Mouse (Mus musculus): ENCODE measurements around the gene Krtap28-13.

The Krtap28-13 gene

DNA sequence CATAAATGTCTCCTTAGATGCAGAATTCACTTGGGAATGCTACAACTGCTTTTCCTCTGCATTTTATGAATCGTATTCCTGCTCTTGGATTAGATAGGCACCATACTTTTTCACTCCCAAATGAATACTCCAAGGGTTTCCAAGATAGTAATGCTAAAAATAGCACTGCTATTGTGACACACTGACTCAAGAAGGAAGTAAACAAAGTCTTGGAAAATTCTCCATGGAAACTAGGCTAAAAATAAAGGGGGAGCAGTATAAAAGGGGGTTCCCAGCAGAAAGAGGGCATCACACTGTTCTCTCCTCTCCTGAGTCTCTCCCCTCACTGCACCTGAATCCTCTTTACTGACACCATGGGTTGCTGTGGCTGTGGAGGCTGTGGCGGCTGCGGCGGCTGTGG, at the start of gene Krtap28-13:
Krtap28-13 (plus strand) TSS at position 288 of the 400 bp plus-strand sequence.
- no peak for DNase-seq (ENCODE audit: low read depth in 1 of 2, low spot score in 2 of 2)

DNA sequence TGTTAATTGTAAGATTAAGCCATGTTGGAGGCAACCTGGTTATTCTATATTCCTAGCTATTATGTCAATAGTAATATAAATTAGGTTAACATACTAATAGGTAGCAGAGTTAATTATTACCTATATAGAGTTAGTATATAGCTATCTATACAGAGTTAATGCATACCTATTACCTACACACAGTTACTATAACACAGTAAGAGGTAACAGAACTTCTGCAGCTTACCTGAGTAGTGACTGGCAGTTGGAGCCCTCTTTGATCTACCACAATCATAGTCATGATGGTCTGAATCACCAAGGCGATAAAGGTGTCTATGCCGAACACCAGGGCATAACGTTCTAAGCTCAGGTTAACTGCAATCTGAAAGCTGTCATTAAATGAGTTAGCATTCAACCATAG, 46.3 kb upstream of the Krtap28-13 start:
- DNase-seq (ENCODE audit: low read depth in 1 of 2, low spot score in 2 of 2), result no peak

- DNase-seq (ENCODE audit: low read depth in 1 of 2, low spot score in 2 of 2), result no peak
Measured at GRCm38 (mm10) chr1:83015329-83015879, 45.3 kb upstream of the Krtap28-13 start.

- DNase-seq (ENCODE audit: low read depth in 1 of 2, low spot score in 2 of 2), result no peak
Measured at GRCm38 (mm10) chr1:83016556-83016955, 44.2 kb upstream of the Krtap28-13 start.

GRCm38 (mm10) chr1:83031950-83032349, 28.8 kb upstream of the Krtap28-13 start:
- no peak for DNase-seq (ENCODE audit: low read depth in 1 of 2, low spot score in 2 of 2)

DNA sequence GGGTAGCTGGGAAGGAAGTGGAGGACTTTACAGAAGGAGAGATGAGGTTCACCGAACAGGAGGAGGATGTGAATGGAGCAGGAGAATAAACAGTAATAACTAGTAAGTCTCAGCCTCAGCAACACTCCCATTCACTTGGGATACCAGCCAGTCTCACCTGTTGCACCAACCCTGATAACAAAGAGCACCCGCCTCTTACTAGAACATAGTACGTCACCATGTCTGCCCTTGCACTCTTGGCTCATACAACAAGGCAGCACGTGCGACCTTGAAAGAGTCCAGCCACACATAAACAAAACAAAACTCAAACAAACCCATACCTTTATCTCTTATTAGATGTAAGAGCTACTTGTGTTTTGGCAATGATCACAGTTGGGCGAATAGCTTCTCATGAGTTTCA, 28.2 kb upstream of the Krtap28-13 start:
- no peak for DNase-seq (ENCODE audit: low read depth in 1 of 2, low spot score in 2 of 2)

DNA sequence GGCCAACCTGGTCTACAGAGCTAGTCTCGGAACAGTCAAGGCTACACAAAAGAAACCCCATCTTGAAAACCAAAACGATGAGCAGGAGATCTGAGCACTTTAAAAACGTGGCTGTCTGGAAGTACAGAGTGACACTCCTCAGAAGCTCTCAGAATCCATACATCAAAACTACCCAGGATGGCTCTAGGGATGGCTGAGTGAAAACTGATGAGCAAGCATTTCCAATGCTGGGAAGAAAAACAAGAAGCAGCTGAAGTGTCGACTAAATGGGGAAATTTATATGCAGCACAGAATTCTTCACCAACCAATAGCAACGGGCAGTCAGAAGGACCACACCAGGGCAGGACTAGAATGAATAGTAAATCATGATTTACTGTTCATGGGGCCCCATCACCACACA, 26.2 kb upstream of the Krtap28-13 start:
- no peak for DNase-seq (ENCODE audit: low read depth in 1 of 2, low spot score in 2 of 2)

- DNase-seq (ENCODE audit: low read depth in 1 of 2, low spot score in 2 of 2), result no peak
Measured at GRCm38 (mm10) chr1:83036892-83037667, 23.6 kb upstream of the Krtap28-13 start.

DNA sequence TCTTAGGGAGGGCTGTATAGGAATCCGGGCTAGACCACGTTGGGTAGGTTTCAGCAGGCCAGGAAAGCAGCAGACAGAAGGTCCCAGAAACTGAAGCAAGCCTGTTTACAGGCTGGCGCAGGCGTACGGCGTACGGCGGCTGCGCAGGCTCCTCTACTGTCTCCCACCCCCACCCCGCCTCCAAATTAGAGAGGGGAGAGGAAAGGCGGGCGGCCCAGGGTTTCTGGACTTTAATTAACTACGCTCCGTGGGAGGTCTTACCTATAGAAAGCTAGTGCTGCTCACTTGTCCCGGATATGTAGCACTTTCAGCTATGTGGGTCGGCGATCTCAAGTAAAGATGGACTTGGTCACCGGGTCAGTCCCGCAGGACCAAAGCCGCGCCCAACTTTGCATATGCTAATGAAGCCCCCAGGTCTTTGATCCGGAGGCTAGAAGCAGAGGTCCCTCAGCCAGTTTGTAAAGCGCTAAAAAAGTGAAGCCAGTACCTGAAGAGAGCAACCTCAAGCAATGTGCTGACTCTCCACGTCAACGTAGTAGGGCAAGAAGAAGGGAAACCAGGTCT, 22.5 kb upstream of the Krtap28-13 start, which contains the start of gene Slc19a3:
Slc19a3 (minus strand) TSS at position 340 of the 564 bp plus-strand sequence.
- DNase-seq (ENCODE audit: low read depth in 1 of 2, low spot score in 2 of 2), result no peak

- no peak for DNase-seq (ENCODE audit: low read depth in 1 of 2, low spot score in 2 of 2)
Measured at GRCm38 (mm10) chr1:83039080-83039479, 21.6 kb upstream of the Krtap28-13 start.

DNA sequence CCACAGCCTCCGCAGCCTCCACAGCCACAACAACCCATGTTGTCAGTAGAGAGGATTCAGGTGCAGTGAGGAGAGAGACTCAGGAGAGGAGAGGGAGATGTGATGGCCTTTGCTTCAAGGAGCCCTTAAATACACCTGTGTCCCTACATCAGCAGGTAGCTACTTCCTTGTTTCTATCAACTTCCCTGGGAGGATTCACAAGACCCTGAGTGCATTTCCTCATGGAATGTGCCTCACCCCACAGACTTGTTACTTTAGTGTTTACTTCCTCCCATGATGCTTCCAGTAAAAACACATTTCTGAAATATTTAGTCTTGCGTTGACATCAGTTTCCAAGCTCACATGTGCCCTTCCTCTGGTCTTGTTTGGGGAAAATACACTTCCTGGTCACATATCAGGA, 18.4 kb upstream of the Krtap28-13 start, which contains the start of gene Krtap28-10:
Krtap28-10 (minus strand) TSS at position 101 of the 400 bp plus-strand sequence.
- no peak for DNase-seq (ENCODE audit: low read depth in 1 of 2, low spot score in 2 of 2)

- no peak for DNase-seq (ENCODE audit: low read depth in 1 of 2, low spot score in 2 of 2)
Measured at GRCm38 (mm10) chr1:83044882-83045427, 15.8 kb upstream of the Krtap28-13 start, which contains the start of gene Gm47969. Gm47969 (plus strand) TSS chr1:83044932.

- no peak for DNase-seq (ENCODE audit: low read depth in 1 of 2, low spot score in 2 of 2)
Measured at GRCm38 (mm10) chr1:83058481-83058880, 2.2 kb upstream of the Krtap28-13 start.

- no peak for DNase-seq (ENCODE audit: low read depth in 1 of 2, low spot score in 2 of 2)
Measured at GRCm38 (mm10) chr1:83059278-83059677, 1.5 kb upstream of the Krtap28-13 start, which contains the start of gene A030005K14Rik. A030005K14Rik (minus strand) TSS chr1:83059378.

DNA sequence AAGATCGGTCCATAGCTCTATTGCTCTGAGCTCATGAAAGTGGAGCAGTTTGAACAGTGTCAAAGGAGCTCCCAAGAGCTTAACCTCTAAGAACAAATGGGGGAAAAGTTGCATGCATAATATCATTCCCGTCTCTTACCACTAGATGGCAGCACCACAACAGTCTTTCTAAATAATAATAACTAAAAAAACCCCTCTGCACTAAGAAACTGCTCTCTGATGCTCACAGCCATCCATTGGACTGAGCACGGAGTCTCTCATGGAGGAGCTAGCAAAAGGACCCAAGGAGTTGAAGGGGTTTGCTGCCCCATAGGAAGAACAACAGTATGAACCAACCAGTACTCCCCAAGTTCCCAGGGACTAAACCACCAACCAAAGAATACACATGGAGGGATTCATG, 4.1 kb downstream of the Krtap28-13 start:
- DNase-seq (ENCODE audit: low read depth in 1 of 2, low spot score in 2 of 2), result no peak

GRCm38 (mm10) chr1:83066577-83066976, 5.8 kb downstream of the Krtap28-13 start:
- no peak for DNase-seq (ENCODE audit: low read depth in 1 of 2, low spot score in 2 of 2)

DNA sequence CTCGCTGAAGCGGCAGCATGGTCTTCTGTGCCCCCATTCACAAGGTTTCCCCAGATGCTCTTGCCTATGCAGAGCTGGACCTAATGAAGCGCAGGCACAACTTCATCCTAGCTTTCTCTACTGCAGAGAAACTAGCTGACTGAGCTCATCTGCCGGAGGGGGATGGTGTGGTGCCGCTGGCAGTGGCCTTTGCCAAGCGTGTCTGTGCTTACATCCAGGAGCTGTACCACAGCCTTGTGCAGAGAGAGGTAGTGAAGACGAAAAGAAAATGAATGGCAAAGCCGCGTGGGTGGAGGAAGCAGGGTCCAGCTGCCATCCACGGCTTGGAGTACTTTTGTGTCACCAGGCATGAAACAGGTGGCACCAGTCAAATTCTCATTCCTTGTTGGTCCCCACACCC, 6.5 kb downstream of the Krtap28-13 start:
- no peak for DNase-seq (ENCODE audit: low read depth in 1 of 2, low spot score in 2 of 2)

DNA sequence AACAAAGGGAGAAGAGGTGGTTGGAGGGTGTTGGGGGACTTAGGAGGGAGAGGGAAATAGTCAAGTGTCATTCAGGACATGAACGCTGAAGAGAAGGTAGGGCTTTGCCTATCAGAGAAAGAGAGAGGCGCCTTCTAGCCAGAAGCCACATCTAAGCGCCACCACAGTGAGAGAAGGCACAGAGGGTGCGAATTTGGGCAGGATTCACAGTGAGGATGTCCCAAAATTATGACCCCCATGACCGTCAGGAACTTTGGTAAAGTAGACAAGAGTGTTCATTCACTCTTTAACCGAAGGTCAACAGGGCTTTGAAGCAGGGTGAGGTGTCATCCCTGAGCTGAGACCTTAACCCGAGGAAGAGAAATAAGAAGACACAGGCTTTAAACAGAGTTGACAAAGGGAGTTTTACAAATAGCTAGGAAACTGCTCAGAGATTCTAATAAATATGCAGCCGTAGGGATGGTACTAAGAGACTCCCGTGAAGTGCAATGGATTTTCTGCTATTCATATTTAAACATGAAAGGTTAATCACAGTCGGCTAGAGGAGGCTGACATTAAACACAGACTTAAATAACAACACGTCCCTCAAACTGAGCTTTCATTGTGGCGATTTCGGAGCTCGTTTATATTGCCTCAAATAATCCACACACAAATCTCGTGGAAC, 14.9 kb downstream of the Krtap28-13 start:
- DNase-seq (ENCODE audit: low read depth in 1 of 2, low spot score in 2 of 2), result no peak

DNA sequence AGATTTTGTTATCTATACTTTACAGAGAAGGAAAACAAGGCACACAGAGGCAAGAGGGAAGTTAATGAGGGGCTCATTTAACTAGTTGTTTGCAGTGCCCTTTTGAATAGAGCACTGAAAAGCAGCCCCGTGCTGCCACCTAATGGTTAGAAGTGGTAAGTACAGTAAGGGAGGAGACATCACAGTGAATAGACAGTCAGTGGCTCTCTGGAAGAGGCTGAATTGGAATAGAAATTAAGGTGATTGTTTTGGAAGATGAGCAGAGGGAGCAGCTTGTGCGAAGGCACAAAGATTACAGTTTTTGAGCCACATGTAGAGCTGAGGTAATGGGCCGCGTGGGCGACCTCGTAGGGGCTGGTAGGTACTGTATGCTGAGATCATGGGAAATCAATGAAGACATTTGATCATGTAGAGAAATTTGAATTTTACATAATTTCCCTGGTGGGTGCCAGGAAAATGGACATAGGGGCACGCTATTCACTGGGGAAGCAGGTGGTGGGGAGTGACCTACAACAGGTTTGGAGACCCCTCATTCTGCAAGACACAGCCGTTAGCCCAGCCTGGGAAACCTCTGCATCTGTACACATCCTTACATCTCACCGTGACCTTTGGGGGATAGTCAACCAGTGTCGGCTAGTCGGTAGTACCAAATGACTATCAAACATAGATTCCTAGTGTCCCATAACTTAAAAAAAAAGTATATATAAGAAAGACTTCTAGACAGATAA, 15.6 kb downstream of the Krtap28-13 start:
- no peak for DNase-seq (ENCODE audit: low read depth in 1 of 2, low spot score in 2 of 2)

DNA sequence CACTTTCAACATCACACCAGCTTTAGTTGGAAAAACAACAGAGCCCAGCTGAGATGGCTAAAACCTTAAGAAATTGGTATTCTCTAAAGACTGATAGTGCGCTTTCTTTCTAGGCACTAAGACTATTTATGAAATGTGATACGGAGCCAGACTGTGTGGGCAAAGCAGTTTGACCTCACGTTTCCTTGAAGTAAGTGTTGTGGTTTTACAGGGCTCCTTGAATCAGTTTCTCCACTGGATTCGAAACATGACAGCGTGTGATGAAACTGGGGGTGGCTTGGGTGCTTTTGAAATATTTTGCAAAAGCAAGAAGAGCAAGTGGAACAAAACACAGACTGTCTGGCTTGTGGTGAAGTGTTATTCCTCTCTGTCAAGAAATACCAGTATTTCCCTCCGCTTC, 16.3 kb downstream of the Krtap28-13 start:
- no peak for DNase-seq (ENCODE audit: low read depth in 1 of 2, low spot score in 2 of 2)

DNA sequence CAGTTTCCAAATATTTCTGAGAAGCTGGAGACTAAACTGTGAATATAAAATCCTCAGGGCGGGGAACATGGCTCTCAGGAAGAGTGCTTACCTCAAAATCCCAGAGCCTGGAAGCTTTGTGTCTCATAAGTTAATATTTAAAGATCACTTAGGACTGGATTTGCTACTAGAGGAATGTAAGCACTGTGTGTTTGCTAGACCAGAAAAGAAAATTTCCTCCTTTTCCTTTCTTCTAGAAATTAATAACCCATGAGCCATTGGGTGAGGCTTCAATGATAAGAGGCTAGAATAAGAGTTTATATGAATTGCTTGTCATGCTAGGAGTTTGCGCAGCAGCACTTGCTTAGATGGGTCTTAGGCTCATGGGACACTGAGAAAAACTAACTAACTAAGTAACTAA, 24.1 kb downstream of the Krtap28-13 start:
- no peak for DNase-seq (ENCODE audit: low read depth in 1 of 2, low spot score in 2 of 2)

Data from monocyte, adult 2 months (primary cell).